In genomic region chr4:133046691-133047352, GRCm38 (mm10) we compare ENCODE assay signal across 9 mouse cellular contexts. TPM values are rescaled to one million over a fixed set of nuclear protein-coding genes. Genes with fewer than 3 reads are reported as not detected.
A peak's percentile ranks its signal among the peaks of the same experiment; 100 is the strongest.
DNase-seq lines count a peak whose midpoint lies in the region; ATAC-seq and TF ChIP-seq lines count a peak whose summit lies in the region.
"Had no signal": no experiment of that assay in that cellular context is flagged by ENCODE, and none has a peak within 500 bp of the region (broad histone marks: within the 10 kb centered on the region; RNA-seq: fewer than 3 reads in every experiment).

No protein-coding gene starts in this region.

- peak overlapping the region; percentile 26 for H3K4me3 ChIP-seq in megakaryocyte, embryonic 14.5 days (replicated peaks)
- no peak overlapping the region for H3K4me3 ChIP-seq in kidney, postnatal 0 days (replicated peaks; ENCODE audit: low read depth, low read length)
- no peak overlapping the region for H3K4me3 ChIP-seq in stomach, embryonic 14.5 days (ENCODE audit: low read depth, low read length)
- H3K4me3 ChIP-seq: liver, embryonic 13.5 days had no signal

- H3K9ac ChIP-seq in kidney, postnatal 0 days (ENCODE audit: low read depth, low read length), result no peak overlapping the region
- H3K9ac ChIP-seq in stomach, embryonic 14.5 days (replicated peaks; ENCODE audit: low read depth, low read length), result no peak overlapping the region
- H3K9ac ChIP-seq: liver, embryonic 13.5 days had no signal

- H3K36me3 ChIP-seq in megakaryocyte, embryonic 14.5 days (replicated peaks; ENCODE audit: low read length), result peaks cover 84% of the 10 kb centered on the region
- no peaks in the 10 kb centered on the region for H3K36me3 ChIP-seq in kidney, postnatal 0 days (ENCODE audit: insufficient read depth, low read length)
- no peaks in the 10 kb centered on the region for H3K36me3 ChIP-seq in stomach, embryonic 14.5 days (ENCODE audit: control insufficient read depth, insufficient read depth, low read length)
- H3K36me3 ChIP-seq: liver, embryonic 13.5 days had no signal

- H3K4me2 ChIP-seq in kidney, postnatal 0 days (ENCODE audit: low read length), result no peak overlapping the region
- H3K4me2 ChIP-seq in stomach, embryonic 14.5 days (replicated peaks; ENCODE audit: low read depth, low read length), result no peak overlapping the region
- H3K4me2 ChIP-seq: liver, embryonic 13.5 days had no signal

- DNase-seq in adrenal gland, postnatal 10 days, result peak; percentile 70
- DNase-seq in adrenal gland, adult 2 months, result no peak
- no peak for DNase-seq in kidney, postnatal 0 days (ENCODE audit: low spot score)
- no peak for DNase-seq in thymus, postnatal 4 days
- DNase-seq: liver, embryonic 13.5 days had no signal

- H3K9me3 ChIP-seq in megakaryocyte, embryonic 14.5 days, result no peaks in the 10 kb centered on the region
- no peaks in the 10 kb centered on the region for H3K9me3 ChIP-seq in kidney, postnatal 0 days (replicated peaks; ENCODE audit: low read length)
- no peaks in the 10 kb centered on the region for H3K9me3 ChIP-seq in stomach, embryonic 14.5 days (ENCODE audit: control insufficient read depth, low read depth, low read length)
- H3K9me3 ChIP-seq: liver, embryonic 13.5 days had no signal

- peaks cover 100% of the 10 kb centered on the region for H3K4me1 ChIP-seq in megakaryocyte, embryonic 14.5 days
- H3K4me1 ChIP-seq in kidney, postnatal 0 days (replicated peaks; ENCODE audit: insufficient read depth, low read length), result peaks cover 86% of the 10 kb centered on the region
- H3K4me1 ChIP-seq in stomach, embryonic 14.5 days (ENCODE audit: control insufficient read depth, insufficient read depth, low read length), result peaks cover 89% of the 10 kb centered on the region

- no peak for ATAC-seq in megakaryocyte, adult 5-6 weeks (ENCODE audit: poor library complexity, severe bottlenecking)
- no peak for ATAC-seq in kidney, postnatal 0 days (replicated peaks; ENCODE audit: low FRiP score, low read depth)
- ATAC-seq in stomach, embryonic 14.5 days (ENCODE audit: insufficient number of reproducible peaks, insufficient read depth, low FRiP score, low read depth), result no peak
- no peak for ATAC-seq in erythroid progenitor cell, adult 5-6 weeks (replicated peaks; ENCODE audit: low FRiP score, poor library complexity, severe bottlenecking)

- WGBS in kidney, postnatal 0 days, result 37% methylated on average over 12 of the region's 12 CpGs
- 34% methylated on average over 12 of the region's 12 CpGs for WGBS in stomach, embryonic 14.5 days

- no peak for TF ChIP-seq CTCF in kidney, postnatal 0 days (IDR thresholded peaks at IDR 0.05; ENCODE audit: low read depth)

- H3K27me3 ChIP-seq in megakaryocyte, embryonic 14.5 days (replicated peaks), result no peaks in the 10 kb centered on the region
- H3K27me3 ChIP-seq in kidney, postnatal 0 days (ENCODE audit: insufficient read depth, low read length), result no peaks in the 10 kb centered on the region
- H3K27me3 ChIP-seq in stomach, embryonic 14.5 days (ENCODE audit: control insufficient read depth, insufficient read depth, low read length), result no peaks in the 10 kb centered on the region

- H3K27ac ChIP-seq in kidney, postnatal 0 days, result peak overlapping the region; percentile 54; the same call in 1 of the 2 replicates
- peak overlapping the region; percentile 27; the same call in 1 of the 2 replicates for H3K27ac ChIP-seq in stomach, embryonic 14.5 days (ENCODE audit: low read length)
- H3K27ac ChIP-seq: liver, embryonic 13.5 days had no signal

RNA-seq across cellular contexts. Expression of gene Ahdc1, which starts 35.8 kb away (rescaled TPM):
- 10 to 100 TPM; 50.8 to 74.3 TPM for total RNA-seq in adrenal gland, postnatal 10 days (2021)
- total RNA-seq in adrenal gland, adult 2 months (2021), result 10 to 100 TPM; 64.3 to 88.3 TPM
- 78.1 and 88.7 TPM in 2 replicates for polyA plus RNA-seq in adrenal gland, adult 2 months (2012; rRNA removed)
- polyA plus RNA-seq in megakaryocyte, embryonic 14.5 days (2012; ENCODE audit: insufficient read depth, low replicate concordance), result 42.4 and 114 TPM in 2 replicates
- total RNA-seq in megakaryocyte, adult 5-6 weeks (2015), result 3.0 and 4.4 TPM in 2 replicates
- 0.77 and 3.6 TPM in 2 replicates for total RNA-seq in megakaryocyte, adult 5-6 weeks (2017)
- polyA plus RNA-seq in kidney, postnatal 0 days (2015; fragmentation: Nextera tagmentation; extraction: Ambion mirVana), result 6.4 and 6.7 TPM in 2 replicates
- 10.3 and 10.7 TPM in 2 replicates for polyA plus RNA-seq in stomach, embryonic 14.5 days (2014; fragmentation: Nextera tagmentation; extraction: Ambion mirVana)
- 2.9 TPM in 2 replicates for total RNA-seq in erythroid progenitor cell, adult 5-6 weeks (2015; ENCODE audit: low replicate concordance)
- 0.26 TPM in 1 of 2 replicates, not detected in the other for total RNA-seq in erythroid progenitor cell, adult 5-6 weeks (2017; ENCODE audit: low replicate concordance)

Comparison
In these comparisons a context has a peak if more than half of its experiments do, and no peak if none do; other contexts are left out.
1. RNA of gene Ahdc1, which starts 35.8 kb away (total RNA-seq): 64.3 to 88.3 TPM in adrenal gland, adult 2 months and 50.8 to 74.3 TPM in adrenal gland, postnatal 10 days; 0.77 to 4.4 TPM in megakaryocyte, adult 5-6 weeks and 0.26 to 2.9 TPM in erythroid progenitor cell, adult 5-6 weeks; every median in the first group is over 4 times any median in the second.